Mouse (Mus musculus) MEL (cell line): ENCODE measurements around the gene Ppp2r5d. TPM values are rescaled to one million over a fixed set of nuclear protein-coding genes. Genes with fewer than 3 reads are reported as not detected.

ENCODE experiments used
- DNase-seq: peaks from one replicate; pipeline ENCODE4 v3.0.0; 2011; ENCODE audit warnings: low read depth, low spot score
- H3K27ac ChIP-seq: 2 replicates; pipeline ENCODE4 v1.5.1; 2012; ENCODE audit warnings: low read depth, mild to moderate bottlenecking, control low read depth, low read length, moderate library complexity; ENCODE audit not compliant: control insufficient read depth
- H3K27me3 ChIP-seq, 2 experiments: fragments of 150-350 bp in 1 of 2; sonication (generic) in 1 of 2; 2 replicates each; pipeline ENCODE4 v1.6.1; 2012; ENCODE audit warnings: low read length in 2 of 2, mild to moderate bottlenecking in 2 of 2, improper control_type of control experiment in 1 of 2, moderate library complexity in 1 of 2; ENCODE audit not compliant: insufficient read depth in 2 of 2, control insufficient read depth in 1 of 2
- H3K36me3 ChIP-seq, 2 experiments: 2 replicates each; pipeline ENCODE4 v1.6.1; 2012 to 2014; ENCODE audit warnings: low read length in 2 of 2, improper control_type of control experiment in 1 of 2, inconsistent platforms in 1 of 2, mild to moderate bottlenecking in 1 of 2; ENCODE audit not compliant: insufficient read depth in 2 of 2, control insufficient read depth in 1 of 2
- H3K4me1 ChIP-seq, 2 experiments: fragments of 150-350 bp in 1 of 2; sonication (generic) in 1 of 2; 2 replicates each; pipeline ENCODE4 v1.6.1; 2012; ENCODE audit warnings: low read length in 2 of 2, improper control_type of control experiment in 1 of 2, mild to moderate bottlenecking in 1 of 2; ENCODE audit not compliant: insufficient read depth in 2 of 2, control insufficient read depth in 1 of 2
- H3K4me3 ChIP-seq, 2 experiments: fragments of 150-350 bp in 1 of 2; sonication (generic) in 1 of 2; 2 replicates each; pipeline ENCODE4 v1.5.1; 2012; ENCODE audit warnings: low read depth in 2 of 2, low read length in 2 of 2, mild to moderate bottlenecking in 2 of 2, moderate library complexity in 2 of 2, control low read depth in 1 of 2, improper control_type of control experiment in 1 of 2; ENCODE audit not compliant: control insufficient read depth in 1 of 2, insufficient read depth in 1 of 2
- H3K79me2 ChIP-seq: 2 replicates; pipeline ENCODE4 v1.6.1; 2012; ENCODE audit warnings: mild to moderate bottlenecking, low read length, moderate library complexity; ENCODE audit not compliant: control insufficient read depth, poor library complexity, insufficient read depth
- H3K9ac ChIP-seq: 2 replicates; pipeline ENCODE4 v1.6.1; 2012; ENCODE audit warnings: low read depth, mild to moderate bottlenecking, control low read depth, low read length, moderate library complexity; ENCODE audit not compliant: control insufficient read depth, poor library complexity, severe bottlenecking
- H3K9me3 ChIP-seq: fragments of 150-350 bp; sonication (generic); replicated peaks from 2 replicates; pipeline ENCODE4 v1.6.1; 2012; ENCODE audit warnings: mild to moderate bottlenecking, low read length, improper control_type of control experiment, moderate library complexity; ENCODE audit not compliant: insufficient read depth
- BHLHE40 ChIP-seq: IDR thresholded peaks from 2 replicates; pipeline ENCODE4 v1.6.1; 2012; ENCODE audit warnings: low read depth, mild to moderate bottlenecking, inconsistent platforms, low read length, improper control_type of control experiment, borderline replicate concordance
- CHD1 ChIP-seq: IDR thresholded peaks from 2 replicates; pipeline ENCODE4 v1.6.1; 2012; ENCODE audit warnings: low read depth, mild to moderate bottlenecking, inconsistent platforms, low read length, improper control_type of control experiment
- CHD2 ChIP-seq: IDR thresholded peaks from 2 replicates; pipeline ENCODE4 v1.6.1; 2011; ENCODE audit warnings: low read length, improper control_type of control experiment
- CTCF ChIP-seq, 3 experiments: IDR thresholded peaks in 2 of 3; conservative IDR thresholded peaks in 1 of 3; 2 replicates each; pipeline ENCODE4 v1.5.1; 2011 to 2012; ENCODE audit warnings: low read length in 3 of 3, low read depth in 2 of 3, mild to moderate bottlenecking in 2 of 3, improper control_type of control experiment in 1 of 3, inconsistent platforms in 1 of 3, mixed read lengths in 1 of 3, moderate library complexity in 1 of 3; ENCODE audit not compliant: control insufficient read depth in 1 of 3, insufficient read depth in 1 of 3, poor library complexity in 1 of 3, severe bottlenecking in 1 of 3
- E2F4 ChIP-seq: IDR thresholded peaks from 2 replicates; pipeline ENCODE4 v1.6.1; 2011; ENCODE audit warnings: low read depth, low read length, improper control_type of control experiment, borderline replicate concordance
- ELF1 ChIP-seq: IDR thresholded peaks from 2 replicates; pipeline ENCODE4 v1.6.1; 2014; ENCODE audit warnings: low read depth, mild to moderate bottlenecking, inconsistent platforms, low read length, improper control_type of control experiment, moderate library complexity
- EP300 ChIP-seq, 2 experiments: IDR thresholded peaks; 2 replicates each; pipeline ENCODE4 v1.6.1; 2011; ENCODE audit warnings: improper control_type of control experiment in 2 of 2, low read length in 2 of 2, low read depth in 1 of 2, mild to moderate bottlenecking in 1 of 2
- ETS1 ChIP-seq: IDR thresholded peaks from 2 replicates; pipeline ENCODE4 v1.6.1; 2012; ENCODE audit warnings: low read depth, mild to moderate bottlenecking, inconsistent platforms, low read length, improper control_type of control experiment, moderate library complexity
- GATA1 ChIP-seq: IDR thresholded peaks from 2 replicates; pipeline ENCODE4 v1.6.1; 2011; ENCODE audit warnings: low read depth, low read length, improper control_type of control experiment
- HCFC1 ChIP-seq: IDR thresholded peaks from 2 replicates; pipeline ENCODE4 v1.6.1; 2012; ENCODE audit warnings: low read depth, mild to moderate bottlenecking, inconsistent platforms, low read length, improper control_type of control experiment, moderate library complexity
- JUND ChIP-seq: IDR thresholded peaks from 2 replicates; pipeline ENCODE4 v1.6.1; 2011; ENCODE audit warnings: low read depth, mild to moderate bottlenecking, improper control_type of control experiment, low read length
- KAT2A ChIP-seq: conservative IDR thresholded peaks from 2 replicates; pipeline ENCODE4 v1.6.1; 2012; ENCODE audit warnings: low read depth, low read length, improper control_type of control experiment, inconsistent platforms
- MAFK ChIP-seq: IDR thresholded peaks from 2 replicates; pipeline ENCODE4 v1.6.1; 2011; ENCODE audit warnings: low read depth, mild to moderate bottlenecking, low read length, improper control_type of control experiment, borderline replicate concordance
- MAZ ChIP-seq: IDR thresholded peaks from 2 replicates; pipeline ENCODE4 v1.6.1; 2012; ENCODE audit warnings: low read depth, mild to moderate bottlenecking, inconsistent platforms, low read length, improper control_type of control experiment
- MEF2A ChIP-seq: IDR thresholded peaks from 2 replicates; pipeline ENCODE4 v1.6.1; 2014; ENCODE audit warnings: low read depth, mild to moderate bottlenecking, inconsistent platforms, low read length, improper control_type of control experiment; ENCODE audit not compliant: poor library complexity, insufficient replicate concordance, severe bottlenecking; ENCODE audit errors: extremely low read depth
- MXI1 ChIP-seq: IDR thresholded peaks from 2 replicates; pipeline ENCODE4 v1.6.1; 2011; ENCODE audit warnings: mild to moderate bottlenecking, low read depth, low read length, improper control_type of control experiment
- MYB ChIP-seq: IDR thresholded peaks from 2 replicates; pipeline ENCODE4 v1.6.1; 2011; ENCODE audit warnings: mild to moderate bottlenecking, low read depth, low read length, improper control_type of control experiment
- NELFE ChIP-seq: IDR thresholded peaks from 2 replicates; pipeline ENCODE4 v1.6.1; 2011; ENCODE audit warnings: low read depth, low read length, improper control_type of control experiment
- NRF1 ChIP-seq: IDR thresholded peaks from 2 replicates; pipeline ENCODE4 v1.6.1; 2014; ENCODE audit warnings: low read depth, mild to moderate bottlenecking, inconsistent platforms, low read length, improper control_type of control experiment, moderate library complexity; ENCODE audit not compliant: poor library complexity, insufficient read depth, severe bottlenecking
- POLR2A ChIP-seq, 2 experiments: IDR thresholded peaks; 2 replicates each; pipeline ENCODE4 v1.6.1; 2011 to 2012; ENCODE audit warnings: low read length in 2 of 2, mild to moderate bottlenecking in 2 of 2, control low read depth in 1 of 2, improper control_type of control experiment in 1 of 2, low read depth in 1 of 2, moderate library complexity in 1 of 2; ENCODE audit not compliant: control insufficient read depth in 1 of 2, insufficient read depth in 1 of 2, poor library complexity in 1 of 2
- POLR2AphosphoS5 ChIP-seq: IDR thresholded peaks from 2 replicates; pipeline ENCODE4 v1.6.1; 2012; ENCODE audit warnings: low read depth, borderline replicate concordance, mild to moderate bottlenecking, inconsistent platforms, low read length, moderate library complexity, mixed read lengths
- RAD21 ChIP-seq: IDR thresholded peaks from 2 replicates; pipeline ENCODE4 v1.6.1; 2011; ENCODE audit warnings: mild to moderate bottlenecking, low read depth, low read length, improper control_type of control experiment
- RCOR1 ChIP-seq: IDR thresholded peaks from 2 replicates; pipeline ENCODE4 v1.6.1; 2012; ENCODE audit warnings: low read depth, mild to moderate bottlenecking, inconsistent platforms, low read length, improper control_type of control experiment
- SIN3A ChIP-seq: IDR thresholded peaks from 2 replicates; pipeline ENCODE4 v1.6.1; 2012; ENCODE audit warnings: low read length, improper control_type of control experiment, inconsistent platforms
- SMC3 ChIP-seq: IDR thresholded peaks from 2 replicates; pipeline ENCODE4 v1.6.1; 2011; ENCODE audit warnings: low read depth, low read length, improper control_type of control experiment
- TAL1 ChIP-seq: IDR thresholded peaks from 2 replicates; pipeline ENCODE4 v1.6.1; 2012; ENCODE audit warnings: mild to moderate bottlenecking, inconsistent platforms, low read length, moderate library complexity, mixed read lengths
- TBP ChIP-seq: IDR thresholded peaks from 2 replicates; pipeline ENCODE4 v1.8.0; 2011; ENCODE audit warnings: low read depth, low read length, improper control_type of control experiment
- TCF12 ChIP-seq: IDR thresholded peaks from 2 replicates; pipeline ENCODE4 v1.6.1; 2014; ENCODE audit warnings: low read depth, mild to moderate bottlenecking, inconsistent platforms, low read length, improper control_type of control experiment, moderate library complexity
- UBTF ChIP-seq: IDR thresholded peaks from 2 replicates; pipeline ENCODE4 v1.6.1; 2012; ENCODE audit warnings: low read depth, mild to moderate bottlenecking, inconsistent platforms, low read length, improper control_type of control experiment, moderate library complexity, borderline replicate concordance; ENCODE audit not compliant: insufficient read depth
- USF1 ChIP-seq: IDR thresholded peaks from 2 replicates; pipeline ENCODE4 v1.6.1; 2014; ENCODE audit warnings: low read depth, mild to moderate bottlenecking, inconsistent platforms, low read length, improper control_type of control experiment, moderate library complexity
- USF2 ChIP-seq, 2 experiments: IDR thresholded peaks; 2 replicates each; pipeline ENCODE4 v1.6.1; 2011 to 2012; ENCODE audit warnings: improper control_type of control experiment in 2 of 2, low read length in 2 of 2, borderline replicate concordance in 1 of 2, inconsistent platforms in 1 of 2, low read depth in 1 of 2, mild to moderate bottlenecking in 1 of 2; ENCODE audit not compliant: insufficient read depth in 1 of 2
- ZC3H11A ChIP-seq: IDR thresholded peaks from 2 replicates; pipeline ENCODE4 v1.6.1; 2012; ENCODE audit warnings: low read depth, mild to moderate bottlenecking, inconsistent platforms, low read length, improper control_type of control experiment
- ZKSCAN1 ChIP-seq: IDR thresholded peaks from 2 replicates; pipeline ENCODE4 v1.6.1; 2012; ENCODE audit warnings: low read depth, mild to moderate bottlenecking, inconsistent platforms, low read length, improper control_type of control experiment, moderate library complexity
- ZMIZ1 ChIP-seq: IDR thresholded peaks from 2 replicates; pipeline ENCODE4 v1.6.1; 2012; ENCODE audit warnings: low read depth, mild to moderate bottlenecking, inconsistent platforms, low read length, improper control_type of control experiment, moderate library complexity
- ZNF384 ChIP-seq: IDR thresholded peaks from 2 replicates; pipeline ENCODE4 v1.6.1; 2012; ENCODE audit warnings: low read depth, mild to moderate bottlenecking, inconsistent platforms, low read length, improper control_type of control experiment
- polyA plus RNA-seq, 2 experiments: library from polyadenylated mRNA; stranded (reverse) in 1 of 2; unstranded in 1 of 2; fragments of >175 nt in 1 of 2; fragments of >200 nt in 1 of 2; gene quantifications; 2 replicates each; pipeline versions ENCODE4 v1.2.1 to v1.2.4; 2012; ENCODE audit warnings: low replicate concordance in 2 of 2, low read depth in 1 of 2; ENCODE audit not compliant: insufficient read length in 2 of 2, insufficient read depth in 1 of 2, missing spikeins in 1 of 2
- total RNA-seq: library from RNA; depleted of rRNA; stranded (reverse); fragments of 300-350 nt; gene quantifications from 2 replicates; pipeline ENCODE4 v1.2.3, GENCODE M21; 2012

Gene Ppp2r5d
- total and polyA plus RNA-seq, 3 experiments: 47.6 to 82.9 (median 80.4) TPM

DNA sequence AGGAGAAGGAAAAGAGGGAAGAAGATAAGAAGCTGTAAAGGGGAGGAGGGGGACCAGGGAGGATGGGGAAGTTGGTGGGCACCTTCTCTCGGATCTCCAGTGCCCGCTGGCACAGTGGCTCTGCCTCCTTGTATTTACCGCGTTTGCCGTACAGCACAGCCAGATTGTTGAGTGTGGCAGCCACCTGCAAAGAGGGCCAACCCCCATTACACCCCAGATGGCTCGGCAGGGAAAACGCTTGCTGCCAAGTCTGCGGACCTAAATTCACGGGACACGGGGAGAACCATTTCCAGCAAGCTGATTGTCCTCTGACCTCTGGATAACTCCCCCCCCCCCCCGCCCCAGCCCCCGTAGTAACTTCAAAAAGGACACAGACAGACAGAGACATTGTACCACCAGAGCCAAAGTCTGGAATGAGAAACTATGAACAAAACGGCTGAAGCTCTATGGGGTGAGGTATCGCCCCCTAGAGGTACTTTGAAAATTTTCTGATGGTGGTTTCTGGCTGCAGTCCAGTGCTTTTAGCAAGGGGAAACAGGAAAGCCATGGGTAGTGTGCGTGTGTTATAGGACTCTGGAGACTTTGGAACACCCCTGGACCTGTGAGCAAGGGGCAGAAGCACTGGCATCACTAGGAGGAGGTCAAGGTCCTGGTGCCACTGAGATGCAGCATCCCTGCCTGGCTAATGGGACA lies 67.9 kb downstream of the Ppp2r5d start:
- Histone ChIP-seq H3K4me1 (peaks cover 0 to 5% of the 10 kb centered on the region in 2 experiments; a peak in 2 of 4 replicates), H3K4me3 (peak overlapping the region; percentile 26 to 35; a peak in 3 of 4 replicates), H3K27ac (no peak overlapping the region), H3K9ac (peak overlapping the region; percentile 23; the same call in 1 of the 2 replicates), H3K27me3 (no peaks in the 10 kb centered on the region), H3K36me3 (no peaks in the 10 kb centered on the region), H3K9me3 (no peaks in the 10 kb centered on the region), H3K79me2 (no peaks in the 10 kb centered on the region)
- DNase-seq: peak; percentile 89
- TF ChIP-seq GATA1: no peak
- no peak for TF ChIP-seq MAFK
- no peak for TF ChIP-seq CHD1
- peak; percentile 51; the same call in 1 of the 2 replicates for TF ChIP-seq SIN3A
- no peak for TF ChIP-seq HCFC1
- TF ChIP-seq NELFE: no peak
- TF ChIP-seq MYB: no peak
- no peak for TF ChIP-seq KAT2A
- TF ChIP-seq ZC3H11A: peak; percentile 51
- TF ChIP-seq SMC3: peak; percentile 61
- no peak for TF ChIP-seq ZMIZ1
- TF ChIP-seq MXI1: no peak; the same call in 1 of the 2 replicates
- TF ChIP-seq JUND: no peak
- TF ChIP-seq MEF2A: no peak
- peak; percentile 70 for TF ChIP-seq RAD21
- no peak for TF ChIP-seq ZKSCAN1
- TF ChIP-seq CHD2: no peak
- TF ChIP-seq E2F4: no peak
- TF ChIP-seq ZNF384: peak; percentile 27; the same call in 1 of the 2 replicates
- TF ChIP-seq TCF12: 0 out of 2 replicates have a peak, but pooled peaks have one; percentile 5
- TF ChIP-seq UBTF: no peak
- no peak for TF ChIP-seq POLR2A (IDR thresholded peaks at IDR 0.05; ENCODE audit: control insufficient read depth in 1 of 2, insufficient read depth in 1 of 2, low read depth in 1 of 2, low read length in 2 of 2, poor library complexity in 1 of 2)
- TF ChIP-seq EP300 (IDR thresholded peaks at IDR 0.05; ENCODE audit: low read depth in 1 of 2, low read length in 2 of 2): no peak
- peak; percentile 43 to 83 (median 56) for TF ChIP-seq CTCF (IDR thresholded peaks at IDR 0.05 in 2 of 3, conservative IDR thresholded peaks at IDR 0.05 in 1 of 3; ENCODE audit: control insufficient read depth in 1 of 3, insufficient read depth in 1 of 3, low read depth in 2 of 3, low read length in 3 of 3, poor library complexity in 1 of 3, severe bottlenecking in 1 of 3)
- no peak for TF ChIP-seq BHLHE40
- TF ChIP-seq TBP: no peak
- no peak for TF ChIP-seq TAL1
- no peak for TF ChIP-seq USF1
- 0 out of 2 replicates have a peak, but pooled peaks have one; percentile 33 for TF ChIP-seq MAZ
- 0 out of 2 replicates have a peak, but pooled peaks have one; percentile 31 for TF ChIP-seq ELF1
- TF ChIP-seq ETS1: 0 out of 2 replicates have a peak, but pooled peaks have one; percentile 28
- TF ChIP-seq RCOR1: no peak
- no peak for TF ChIP-seq NRF1
- no peak for TF ChIP-seq POLR2AphosphoS5
- no peak for TF ChIP-seq USF2 (IDR thresholded peaks at IDR 0.05; ENCODE audit: borderline replicate concordance in 1 of 2, insufficient read depth in 1 of 2, low read depth in 1 of 2, low read length in 2 of 2)
